Mouse (Mus musculus) adrenal gland, postnatal 10 days (tissue): ENCODE results near the gene Znrf2. TPM values are rescaled to one million over a fixed set of nuclear protein-coding genes. Genes with fewer than 3 reads are reported as not detected.

ENCODE experiments used
- DNase-seq: peaks from one replicate; pipeline ENCODE4 v3.0.0; 2021; ENCODE audit warnings: mixed read lengths
- total RNA-seq, 2 experiments: library from RNA; stranded (reverse); gene quantifications; 2 replicates each; pipeline ENCODE4 v1.2.3; 2021

Gene Znrf2
- total RNA-seq, 2 experiments from 2014 or later = 25.5 to 31.6 TPM

GRCm38 (mm10) chr6:54917523-54917922 lies 100.8 kb downstream of the Znrf2 start:
- DNase-seq = peak; percentile 74

- no peak for DNase-seq
These were observed 101.8 kb downstream of the Znrf2 start for GRCm38 (mm10) chr6:54918521-54918920.

- DNase-seq = no peak
These were observed 107.8 kb downstream of the Znrf2 start for GRCm38 (mm10) chr6:54924538-54924937.

GRCm38 (mm10) chr6:54925736-54926440 lies 109.2 kb downstream of the Znrf2 start:
- no peak for DNase-seq

- no peak for DNase-seq
These were observed 110.2 kb downstream of the Znrf2 start for GRCm38 (mm10) chr6:54926899-54927298.

GRCm38 (mm10) chr6:54927946-54928345 lies 111.2 kb downstream of the Znrf2 start:
- no peak for DNase-seq

- no peak for DNase-seq
These were observed 114.9 kb downstream of the Znrf2 start for GRCm38 (mm10) chr6:54931641-54932040.

- no peak for DNase-seq
These were observed 115.8 kb downstream of the Znrf2 start for GRCm38 (mm10) chr6:54932526-54932925.

GRCm38 (mm10) chr6:54933216-54933615 lies 116.5 kb downstream of the Znrf2 start:
- DNase-seq = no peak

GRCm38 (mm10) chr6:54933866-54934265 lies 117.2 kb downstream of the Znrf2 start:
- DNase-seq = no peak

- no peak for DNase-seq
These were observed 117.6 kb downstream of the Znrf2 start for GRCm38 (mm10) chr6:54934313-54934712.

GRCm38 (mm10) chr6:54934930-54935329 lies 118.2 kb downstream of the Znrf2 start:
- DNase-seq = no peak

- no peak for DNase-seq
These were observed 119.8 kb downstream of the Znrf2 start for GRCm38 (mm10) chr6:54936496-54936895.

- DNase-seq = peak; percentile 53
These were observed 122.9 kb downstream of the Znrf2 start for GRCm38 (mm10) chr6:54939631-54940030.

- DNase-seq = peak; percentile 22
These were observed 123.4 kb downstream of the Znrf2 start for GRCm38 (mm10) chr6:54940126-54940525.

- DNase-seq = no peak
These were observed 124.4 kb downstream of the Znrf2 start for GRCm38 (mm10) chr6:54941149-54941548.

Other genes with a start within 250 kb of the Znrf2 start
- 10 to 100 TPM; 15.8 to 17.6 TPM for gene Plekha8, start 221.8 kb upstream of the Znrf2 start, total RNA-seq
- 10 to 100 TPM; 19.8 to 20.7 TPM for gene Fkbp14, start 219.6 kb upstream of the Znrf2 start, total RNA-seq
- gene Mturn, start 135.3 kb upstream of the Znrf2 start, total RNA-seq = 10 to 100 TPM; 11.4 to 14.4 TPM
- gene Nod1, start 155.7 kb downstream of the Znrf2 start, total RNA-seq = 10 to 100 TPM in 1 of 2 experiments, 1 to 10 TPM in 1; 8.9 to 13.7 TPM
- gene Ggct, start 176.0 kb downstream of the Znrf2 start, total RNA-seq = 1 to 10 TPM; 8.3 to 9.2 TPM
- gene Gars, start 221.1 kb downstream of the Znrf2 start, total RNA-seq = 100 to 1,000 TPM; 127 to 132 TPM